Mouse (Mus musculus) stomach, postnatal 0 days (tissue): Measurements from ENCODE around the gene Aox3.

ENCODE experiments used
- CTCF ChIP-seq: IDR thresholded peaks from 2 replicates; pipeline ENCODE4 v1.5.1; 2016; ENCODE audit warnings: antibody characterized with exemption, low read depth, mild to moderate bottlenecking, moderate library complexity
- EP300 ChIP-seq: optimal IDR thresholded peaks from 2 replicates; pipeline ENCODE3; 2016; ENCODE audit warnings: antibody characterized with exemption

- TF ChIP-seq CTCF = no peak
- TF ChIP-seq EP300 = no peak
Measured at GRCm38 (mm10) chr1:58152247-58152646, 39.3 kb downstream of the Aox3 start.
